Mouse (Mus musculus): ENCODE measurements around the gene Atg16l2. TPM values are rescaled to one million over a fixed set of nuclear protein-coding genes. Genes with fewer than 3 reads are reported as not detected.

Gene Atg16l2
- polyA plus RNA-seq (2015; fragmentation: Nextera tagmentation; extraction: Ambion mirVana), result 16.5 and 17.7 TPM in 2 replicates

DNA sequence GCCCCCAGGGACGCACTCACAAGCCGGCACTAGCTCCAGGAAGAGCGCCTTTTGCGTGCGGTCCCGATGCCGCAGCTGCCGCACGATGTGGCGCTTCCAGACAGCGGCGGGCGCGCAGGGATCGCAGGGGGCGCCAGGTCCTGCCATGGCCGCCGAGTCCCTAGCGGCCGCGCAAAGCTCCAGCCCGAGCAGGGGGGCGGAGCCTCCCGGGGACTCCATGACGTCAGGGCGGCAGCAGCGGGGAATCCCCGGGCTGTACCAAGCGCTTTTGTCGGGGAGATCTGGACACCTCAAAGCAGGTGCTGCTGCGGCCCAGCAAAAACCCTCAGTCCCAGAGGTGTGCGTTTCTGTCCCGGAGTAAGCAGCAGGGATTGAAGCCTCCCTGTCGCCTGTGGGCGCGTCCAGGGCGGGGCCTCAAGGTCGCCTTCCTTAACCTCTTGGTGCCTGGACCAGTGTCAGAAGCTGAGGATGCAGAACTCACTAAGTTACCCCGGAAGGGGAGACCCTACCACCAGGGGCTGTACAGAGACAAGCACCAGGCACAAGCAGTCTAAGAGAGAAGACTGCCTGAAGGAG, at the start of gene Atg16l2:
Gene Atg16l2, minus strand, starts transcription at position 371 of the 576 bp plus-strand sequence.
- WGBS, result under 1% methylated on average over 39 of the region's 39 CpGs
- H3K36me3 ChIP-seq, result no peaks in the 10 kb centered on the region
- peak; percentile 98 for ATAC-seq (ENCODE audit: low read depth)
- H3K4me2 ChIP-seq, result peak within 1 kb of the TSS; percentile 78
- H3K4me1 ChIP-seq (replicated peaks), result peaks cover 21% of the 10 kb centered on the region
- peaks cover 39% of the 10 kb centered on the region for H3K27me3 ChIP-seq
- no peaks in the 10 kb centered on the region for H3K9me3 ChIP-seq
- peak within 1 kb of the TSS; percentile 74 for H3K9ac ChIP-seq
- H3K27ac ChIP-seq (replicated peaks), result peak within 1 kb of the TSS; percentile 68
- H3K4me3 ChIP-seq, result peak within 1 kb of the TSS; percentile 66

DNA sequence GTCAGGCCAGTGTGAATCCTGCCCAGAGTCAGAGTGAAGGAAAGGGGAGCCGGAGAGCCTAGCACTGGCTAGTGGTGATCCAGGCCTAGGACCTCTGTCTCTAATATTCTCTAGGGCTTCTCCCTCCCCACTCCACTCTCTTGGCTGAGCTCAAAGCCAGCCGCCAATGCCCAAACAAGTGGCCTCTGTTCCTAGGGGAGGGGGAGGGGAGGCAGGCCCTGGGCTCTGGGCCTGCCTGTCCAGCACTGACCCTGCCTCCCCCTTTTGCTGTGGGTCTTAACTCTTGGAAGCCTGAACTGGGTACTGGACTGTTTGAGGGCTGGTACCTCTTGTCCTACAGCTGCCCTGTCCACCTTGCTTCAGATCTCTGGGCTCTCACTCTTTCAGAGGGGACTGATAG, 47.8 kb upstream of the Atg16l2 start:
- H3K4me2 ChIP-seq, result no peak overlapping the region
- no peak overlapping the region for H3K27ac ChIP-seq (replicated peaks)
- no peaks in the 10 kb centered on the region for H3K9me3 ChIP-seq
- ATAC-seq (ENCODE audit: low read depth), result 0 out of 2 replicates have a peak, but pooled peaks have one; percentile 21
- H3K9ac ChIP-seq, result no peak overlapping the region
- peaks cover 12% of the 10 kb centered on the region for H3K4me1 ChIP-seq (replicated peaks)
- H3K4me3 ChIP-seq, result no peak overlapping the region
- H3K36me3 ChIP-seq, result no peaks in the 10 kb centered on the region
- H3K27me3 ChIP-seq, result peaks cover 13% of the 10 kb centered on the region
- WGBS, result 62% methylated on average over 1 of the region's 2 CpGs

DNA sequence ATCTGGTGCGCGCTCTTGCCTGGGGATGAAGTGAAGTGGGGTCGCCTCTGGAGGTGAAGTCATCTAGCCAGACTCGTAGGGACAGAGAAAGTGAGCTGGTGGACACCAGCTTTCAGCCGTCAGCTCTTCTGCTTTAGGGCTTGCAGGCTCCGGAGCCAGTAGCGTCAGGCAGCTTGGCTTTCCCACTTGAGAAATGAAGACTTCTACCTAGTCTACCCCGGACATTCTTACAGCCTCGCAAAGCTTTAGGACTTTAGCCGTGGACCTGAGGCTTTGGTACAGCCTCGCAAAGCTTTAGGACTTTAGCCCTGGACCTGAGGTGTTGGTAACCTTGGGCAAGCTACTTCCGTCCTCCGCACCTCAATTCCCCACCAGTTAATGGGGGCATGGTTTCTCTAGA, 46.3 kb upstream of the Atg16l2 start:
- Histone ChIP-seq H3K27me3 (peaks cover 13% of the 10 kb centered on the region), H3K4me2 (peak overlapping the region; percentile 90), H3K27ac (replicated peaks) (no peak overlapping the region), H3K36me3 (no peaks in the 10 kb centered on the region), H3K9ac (peak overlapping the region; percentile 67), H3K4me3 (peak overlapping the region; percentile 50), H3K9me3 (no peaks in the 10 kb centered on the region), H3K4me1 (replicated peaks) (peaks cover 12% of the 10 kb centered on the region)
- peak; percentile 43 for ATAC-seq (ENCODE audit: low read depth)
- 6% methylated on average over 13 of the region's 13 CpGs for whole genome bisulfite sequencing

DNA sequence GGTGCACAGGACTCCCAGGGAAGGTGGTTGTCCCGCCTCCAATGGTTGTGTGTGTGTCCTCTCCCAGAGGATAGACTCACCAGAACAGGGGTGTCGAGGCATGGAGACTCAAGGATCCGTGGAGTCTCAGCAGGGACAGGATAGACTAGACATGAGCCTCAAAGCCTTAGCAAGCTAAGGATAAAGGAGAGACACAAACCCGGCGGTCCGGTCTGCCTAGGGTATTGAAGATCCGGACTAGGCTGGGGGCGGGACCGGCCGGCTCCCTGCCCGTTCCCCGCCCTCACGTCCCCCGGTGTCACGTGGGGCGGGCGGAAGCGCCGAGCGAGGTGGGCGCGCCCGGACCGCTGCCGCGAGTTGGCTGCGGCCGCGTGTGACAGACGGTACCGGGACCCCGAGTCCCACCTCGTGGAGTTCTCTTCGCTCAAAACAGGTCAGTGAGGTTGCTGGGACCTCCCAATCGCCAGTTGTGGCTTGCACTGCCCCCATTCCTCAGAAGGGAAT, 45.8 kb upstream of the Atg16l2 start, which contains the start of gene Arap1:
Gene Arap1, plus strand, starts transcription at position 301 of the 504 bp plus-strand sequence.
- Histone ChIP-seq H3K27ac (replicated peaks) (no peak within 1 kb of the TSS), H3K9me3 (no peaks in the 10 kb centered on the region), H3K4me1 (replicated peaks) (peaks cover 12% of the 10 kb centered on the region), H3K9ac (peak within 1 kb of the TSS; percentile 67), H3K36me3 (no peaks in the 10 kb centered on the region), H3K4me2 (peak within 1 kb of the TSS; percentile 90), H3K27me3 (peaks cover 13% of the 10 kb centered on the region), H3K4me3 (peak within 1 kb of the TSS; percentile 50)
- peak; percentile 45 for ATAC-seq (ENCODE audit: low read depth)
- under 1% methylated on average over 35 of the region's 35 CpGs for WGBS

DNA sequence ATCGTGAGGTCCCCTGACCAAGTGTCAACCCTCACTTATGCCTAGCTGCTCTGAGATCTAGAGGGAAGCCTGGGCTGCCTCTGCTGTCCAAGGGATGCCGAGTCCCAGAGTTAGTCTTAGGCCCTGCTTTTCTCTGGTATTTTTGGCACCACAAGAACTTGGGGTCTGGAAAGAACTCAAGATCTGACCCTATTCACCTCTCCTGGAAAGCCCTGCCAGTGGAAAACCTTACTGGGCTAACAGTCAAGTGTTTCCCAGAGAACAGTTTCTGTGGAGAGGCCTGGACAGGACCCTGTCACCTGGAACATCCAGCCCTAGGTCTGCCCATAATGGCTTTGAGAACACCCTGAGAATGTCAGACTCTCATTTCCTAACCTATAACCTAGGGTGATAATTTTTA, 44.9 kb upstream of the Atg16l2 start:
- 83% methylated on average over 2 of the region's 2 CpGs for WGBS
- Histone ChIP-seq H3K27ac (replicated peaks) (no peak overlapping the region), H3K4me1 (replicated peaks) (peaks cover 12% of the 10 kb centered on the region), H3K9ac (no peak overlapping the region), H3K9me3 (no peaks in the 10 kb centered on the region), H3K27me3 (peaks cover 13% of the 10 kb centered on the region), H3K4me2 (no peak overlapping the region), H3K36me3 (no peaks in the 10 kb centered on the region), H3K4me3 (no peak overlapping the region)
- ATAC-seq (ENCODE audit: low read depth), result no peak

DNA sequence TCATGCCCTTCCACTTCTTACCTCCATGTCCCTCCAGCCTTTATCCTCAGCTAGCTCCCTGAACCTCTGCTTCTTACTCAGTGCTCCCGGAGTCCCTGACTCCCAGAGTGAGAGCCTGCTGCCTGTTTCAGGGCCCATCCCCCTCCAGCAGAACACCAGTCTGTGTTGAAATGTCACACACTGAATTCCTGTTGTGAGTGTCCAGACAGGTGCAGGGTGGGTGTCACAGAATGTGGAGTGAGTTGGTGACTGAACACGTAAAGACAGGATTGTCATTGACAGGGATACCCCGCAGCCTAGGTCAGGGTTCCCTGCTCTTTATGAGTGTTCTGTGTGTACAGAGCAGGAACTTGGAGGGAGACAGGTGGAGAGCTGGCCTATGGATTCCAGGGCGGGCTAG, 42.8 kb upstream of the Atg16l2 start:
- no peaks in the 10 kb centered on the region for H3K36me3 ChIP-seq
- 76% methylated on average over 4 of the region's 4 CpGs for WGBS
- no peak for ATAC-seq (ENCODE audit: low read depth)
- no peak overlapping the region for H3K27ac ChIP-seq (replicated peaks)
- H3K4me3 ChIP-seq, result no peak overlapping the region
- peaks cover 13% of the 10 kb centered on the region for H3K27me3 ChIP-seq
- H3K9ac ChIP-seq, result no peak overlapping the region
- no peak overlapping the region for H3K4me2 ChIP-seq
- H3K9me3 ChIP-seq, result no peaks in the 10 kb centered on the region
- H3K4me1 ChIP-seq (replicated peaks), result peaks cover 12% of the 10 kb centered on the region

DNA sequence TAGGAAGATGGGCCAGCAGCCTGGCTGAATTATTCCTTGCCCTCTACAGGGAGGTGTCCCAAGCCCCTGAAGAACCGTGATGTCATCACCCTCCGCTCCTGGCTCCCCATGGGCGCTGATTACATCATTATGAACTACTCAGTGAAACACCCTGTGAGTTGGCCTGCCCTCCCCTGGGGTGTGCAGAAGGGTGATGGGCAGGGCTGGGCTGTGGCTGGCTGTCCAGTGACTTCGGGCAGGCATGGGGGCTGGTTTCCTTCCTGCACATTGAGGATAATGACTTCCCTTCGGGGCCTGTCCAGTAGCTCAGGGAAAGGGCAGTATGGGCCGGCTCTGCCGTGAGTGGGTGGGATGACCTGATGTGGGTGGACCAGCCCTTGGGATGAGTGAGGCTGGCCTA, 41.1 kb upstream of the Atg16l2 start:
- Histone ChIP-seq H3K36me3 (no peaks in the 10 kb centered on the region), H3K4me3 (no peak overlapping the region), H3K27me3 (no peaks in the 10 kb centered on the region), H3K4me1 (replicated peaks) (peaks cover 7% of the 10 kb centered on the region), H3K27ac (replicated peaks) (no peak overlapping the region), H3K9me3 (no peaks in the 10 kb centered on the region), H3K9ac (no peak overlapping the region), H3K4me2 (no peak overlapping the region)
- WGBS, result 75% methylated on average over 7 of the region's 7 CpGs
- ATAC-seq (ENCODE audit: low read depth), result no peak

DNA sequence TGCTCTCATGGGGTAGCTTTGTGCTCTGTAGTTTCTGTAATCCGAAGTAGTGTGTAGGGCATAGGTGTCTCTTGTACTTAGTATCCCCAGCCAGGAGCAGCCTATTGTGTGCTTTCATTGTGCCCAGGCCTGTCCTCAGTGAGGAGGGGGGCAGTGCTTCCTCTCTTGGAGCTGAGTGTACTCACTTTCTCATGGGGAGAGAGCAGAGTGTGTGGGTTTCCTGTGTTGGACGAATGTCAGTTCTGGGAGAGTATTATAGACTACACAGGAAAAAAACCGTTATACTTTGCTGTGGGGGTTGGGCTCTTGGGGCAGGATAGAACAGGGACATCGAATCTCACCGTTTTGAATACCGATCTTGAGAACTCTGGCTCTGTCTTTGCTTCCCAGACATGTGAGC, 39.4 kb upstream of the Atg16l2 start:
- Histone ChIP-seq H3K27me3 (no peaks in the 10 kb centered on the region), H3K27ac (replicated peaks) (no peak overlapping the region), H3K4me1 (replicated peaks) (no peaks in the 10 kb centered on the region; the same call in 1 of the 2 replicates), H3K4me3 (no peak overlapping the region), H3K9me3 (no peaks in the 10 kb centered on the region), H3K36me3 (no peaks in the 10 kb centered on the region), H3K4me2 (no peak overlapping the region), H3K9ac (no peak overlapping the region)
- WGBS, result 73% methylated on average over 6 of the region's 6 CpGs
- no peak for ATAC-seq (ENCODE audit: low read depth)

DNA sequence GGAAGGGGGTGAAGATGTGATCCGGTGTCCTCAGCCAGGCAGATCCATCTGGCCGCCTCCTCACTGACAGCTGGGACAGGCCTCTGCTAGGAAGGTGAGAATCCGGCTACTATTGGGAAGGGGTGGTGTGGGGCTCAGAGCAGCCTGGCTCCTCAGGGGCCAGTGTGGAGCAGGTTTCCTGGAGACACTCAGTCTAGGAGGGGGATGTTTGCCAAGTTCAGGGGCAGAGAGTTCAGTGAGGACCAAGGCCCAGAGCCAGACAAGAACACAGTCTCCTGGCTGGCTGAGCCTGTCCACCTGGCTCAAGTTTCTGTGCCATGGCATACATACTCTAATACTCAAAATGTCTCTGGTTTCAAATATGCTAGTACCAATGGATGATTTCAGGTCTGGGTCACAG, 35.4 kb upstream of the Atg16l2 start:
- no peaks in the 10 kb centered on the region for H3K4me1 ChIP-seq (replicated peaks)

DNA sequence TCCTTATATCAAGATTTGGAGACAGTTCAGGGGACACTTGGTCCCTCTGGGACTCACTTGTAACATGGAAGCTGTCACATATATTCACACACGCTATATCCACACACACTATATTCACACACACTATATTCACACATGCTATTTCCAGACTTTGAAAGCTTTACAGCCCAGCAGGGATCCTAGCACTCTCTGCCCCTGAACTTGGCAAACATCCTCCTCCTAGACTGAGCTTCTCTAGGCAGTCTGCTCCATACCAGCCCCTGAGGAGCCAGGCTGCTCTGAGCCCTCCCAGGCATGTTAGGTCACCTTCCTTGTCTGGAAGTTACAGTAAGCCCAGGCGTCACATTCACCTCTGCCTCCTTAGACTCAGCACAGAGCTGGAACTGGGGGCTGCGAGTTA, 34.6 kb upstream of the Atg16l2 start:
- 85% methylated on average over 3 of the region's 3 CpGs for WGBS
- no peaks in the 10 kb centered on the region for H3K4me1 ChIP-seq (replicated peaks)
- no peak for ATAC-seq (ENCODE audit: low read depth)
- H3K4me3 ChIP-seq, result no peak overlapping the region
- H3K27me3 ChIP-seq, result no peaks in the 10 kb centered on the region
- no peak overlapping the region for H3K9ac ChIP-seq
- no peaks in the 10 kb centered on the region for H3K9me3 ChIP-seq
- H3K27ac ChIP-seq (replicated peaks), result no peak overlapping the region
- H3K4me2 ChIP-seq, result no peak overlapping the region
- no peaks in the 10 kb centered on the region for H3K36me3 ChIP-seq

More for the DNA sequence above, 35.4 kb upstream of the Atg16l2 start:
- ATAC-seq (ENCODE audit: low read depth), result no peak
- Histone ChIP-seq H3K9ac (no peak overlapping the region), H3K27ac (replicated peaks) (no peak overlapping the region), H3K9me3 (no peaks in the 10 kb centered on the region), H3K36me3 (no peaks in the 10 kb centered on the region), H3K27me3 (no peaks in the 10 kb centered on the region), H3K4me3 (no peak overlapping the region), H3K4me2 (no peak overlapping the region)
- 81% methylated on average over 3 of the region's 3 CpGs for WGBS

DNA sequence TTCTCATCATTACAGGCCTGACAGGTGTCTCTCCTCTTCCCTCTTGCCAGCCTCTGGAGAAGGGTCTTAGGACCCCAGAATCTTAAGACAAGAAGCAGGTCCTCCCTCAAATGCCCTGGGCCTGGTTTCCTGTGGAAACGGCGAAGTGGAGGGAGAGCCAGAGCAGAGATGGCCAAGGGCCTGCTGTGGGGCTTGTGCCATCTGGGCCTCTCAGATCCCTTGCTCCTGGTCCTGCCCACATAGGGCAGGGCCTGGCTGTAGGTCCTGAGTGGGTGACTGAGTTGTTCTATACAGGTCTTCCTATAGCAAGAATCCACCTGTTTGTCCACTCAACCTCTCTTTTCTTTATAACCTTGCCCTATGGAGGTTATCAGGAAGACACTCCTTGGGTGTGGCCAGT, 33.2 kb upstream of the Atg16l2 start:
- H3K36me3 ChIP-seq, result no peaks in the 10 kb centered on the region
- no peak overlapping the region for H3K27ac ChIP-seq (replicated peaks)
- H3K4me3 ChIP-seq, result no peak overlapping the region
- H3K4me1 ChIP-seq (replicated peaks), result no peaks in the 10 kb centered on the region
- H3K9ac ChIP-seq, result no peak overlapping the region
- H3K9me3 ChIP-seq, result no peaks in the 10 kb centered on the region
- H3K27me3 ChIP-seq, result no peaks in the 10 kb centered on the region
- ATAC-seq (ENCODE audit: low read depth), result no peak
- no peak overlapping the region for H3K4me2 ChIP-seq
- WGBS, result 98% methylated on average over 2 of the region's 2 CpGs

DNA sequence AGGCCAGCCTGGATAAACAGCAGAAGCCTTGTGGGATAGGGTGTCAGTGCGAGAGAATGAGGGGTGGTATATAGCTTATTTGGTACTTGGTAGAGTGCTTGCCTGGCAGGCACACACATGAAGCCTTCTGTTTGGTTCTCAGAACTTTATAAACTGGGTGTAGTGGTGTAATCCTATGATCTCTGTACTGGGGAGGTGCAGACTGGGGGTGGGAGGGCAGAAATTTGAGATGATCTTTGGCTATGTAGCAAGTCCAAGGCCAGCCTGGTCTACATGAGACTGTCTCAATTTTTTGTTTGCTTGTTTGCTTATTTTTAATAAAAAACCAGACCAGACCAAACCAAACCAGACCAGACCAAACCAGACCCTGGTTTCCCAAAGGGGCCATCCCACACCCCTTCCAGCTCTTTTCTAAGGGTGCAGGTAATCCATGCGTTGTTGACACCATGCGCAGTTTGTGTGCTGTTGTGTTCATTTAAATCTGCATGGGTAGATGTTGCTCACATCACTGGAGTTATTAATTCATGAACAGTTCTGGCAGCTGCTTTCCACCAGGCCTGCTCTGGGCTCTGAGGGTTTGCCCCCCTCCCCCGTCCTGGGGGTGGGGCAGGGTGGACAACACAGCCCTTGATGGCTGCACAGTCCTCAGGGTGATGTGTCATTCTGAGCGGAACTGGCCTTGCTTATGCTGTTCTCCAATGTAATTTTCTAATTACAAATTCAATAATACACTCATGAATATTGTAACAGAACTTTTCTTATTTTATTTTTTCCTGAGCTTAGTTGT, 30.2 kb upstream of the Atg16l2 start:
- ATAC-seq (ENCODE audit: low read depth), result no peak
- 78% methylated on average over 5 of the region's 5 CpGs for WGBS
- no peak overlapping the region for H3K9ac ChIP-seq

More for the DNA sequence above, 30.2 kb upstream of the Atg16l2 start:
- Histone ChIP-seq H3K9me3 (no peaks in the 10 kb centered on the region), H3K4me2 (no peak overlapping the region), H3K27me3 (no peaks in the 10 kb centered on the region), H3K4me3 (no peak overlapping the region), H3K27ac (replicated peaks) (no peak overlapping the region), H3K4me1 (replicated peaks) (peaks cover 19% of the 10 kb centered on the region), H3K36me3 (no peaks in the 10 kb centered on the region)

All from neural tube, embryonic 13.5 days (tissue).